Comparison of ENCODE assay signal across 14 mouse cellular contexts in the genomic region with DNA sequence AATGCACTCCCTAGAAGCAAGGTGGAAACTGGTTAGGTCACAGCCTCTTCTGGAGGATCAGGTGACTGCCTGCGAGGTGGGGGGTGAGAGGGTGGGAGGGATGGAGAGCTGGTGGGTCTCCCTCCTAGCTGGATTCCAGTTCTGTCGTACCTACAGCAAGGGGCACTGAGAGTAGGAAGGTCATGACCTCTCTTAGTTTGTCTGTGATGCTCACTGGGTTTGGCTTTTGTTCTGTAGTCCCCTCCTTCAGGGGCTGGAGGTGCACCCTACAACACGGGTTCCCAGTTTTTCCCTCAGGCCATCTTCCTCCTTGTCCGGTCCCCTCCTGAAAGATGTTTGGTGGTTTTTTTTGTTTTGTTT. TPM values are rescaled to one million over a fixed set of nuclear protein-coding genes. Genes with fewer than 3 reads are reported as not detected.
DNase-seq lines count a peak whose midpoint lies in the region; ATAC-seq and TF ChIP-seq lines count a peak whose summit lies in the region.
"Had no signal": no experiment of that assay in that cellular context is flagged by ENCODE, and none has a peak within 500 bp of the region (broad histone marks: within the 10 kb centered on the region; RNA-seq: fewer than 3 reads in every experiment).

No protein-coding gene starts in this region.

- in situ Hi-C loops in ES-E14 (cut with MboI; ENCODE audit: low sequenced_read_pairs in 2 of 2, unreplicated experiment in 2 of 2): no loop called here

- H3K4me1 ChIP-seq in forebrain, postnatal 0 days (ENCODE audit: insufficient read depth): peaks cover 16% of the 10 kb centered on the region
- peaks cover 29% of the 10 kb centered on the region for H3K4me1 ChIP-seq in forebrain, embryonic 13.5 days
- peaks cover 30% of the 10 kb centered on the region for H3K4me1 ChIP-seq in hindbrain, embryonic 13.5 days (replicated peaks)
- H3K4me1 ChIP-seq in hindbrain, embryonic 11.5 days (replicated peaks; ENCODE audit: control insufficient read depth, insufficient read depth, low read length): peaks cover 2% of the 10 kb centered on the region; the same call in 1 of the 2 replicates
- H3K4me1 ChIP-seq in ES-E14 (ENCODE audit: control insufficient read depth in 2 of 2, insufficient read depth in 2 of 2, low read length in 2 of 2, poor library complexity in 1 of 2): peaks cover 2 to 6% of the 10 kb centered on the region in 2 experiments; a peak in 3 of 4 replicates
- peaks cover 27% of the 10 kb centered on the region for H3K4me1 ChIP-seq in hindbrain, embryonic 14.5 days (replicated peaks; ENCODE audit: control insufficient read depth, insufficient read depth, low read length)

- H3K9ac ChIP-seq in forebrain, postnatal 0 days: peak overlapping the region; percentile 99; the same call in 1 of the 2 replicates
- H3K9ac ChIP-seq in forebrain, embryonic 13.5 days: no peak overlapping the region
- H3K9ac ChIP-seq in hindbrain, embryonic 13.5 days: no peak overlapping the region
- no peak overlapping the region for H3K9ac ChIP-seq in hindbrain, embryonic 11.5 days (ENCODE audit: low read depth, low read length)
- no peak overlapping the region for H3K9ac ChIP-seq in ES-E14 (ENCODE audit: insufficient read depth, low read depth, low read length, poor library complexity, severe bottlenecking)
- no peak overlapping the region for H3K9ac ChIP-seq in hindbrain, embryonic 14.5 days

- TF ChIP-seq CTCF in forebrain, postnatal 0 days (IDR thresholded peaks at IDR 0.05; ENCODE audit: low read depth): no peak

- H3K4me3 ChIP-seq in forebrain, postnatal 0 days (ENCODE audit: low read depth, low read length): no peak overlapping the region
- no peak overlapping the region for H3K4me3 ChIP-seq in forebrain, embryonic 13.5 days
- H3K4me3 ChIP-seq in hindbrain, embryonic 13.5 days: no peak overlapping the region
- no peak overlapping the region for H3K4me3 ChIP-seq in hindbrain, embryonic 11.5 days (ENCODE audit: low read depth, low read length)
- no peak overlapping the region; a peak in 1 of 4 replicates for H3K4me3 ChIP-seq in ES-E14 (ENCODE audit: insufficient read depth in 1 of 2, low read depth in 1 of 2, low read length in 2 of 2, poor library complexity in 1 of 2, severe bottlenecking in 1 of 2)
- H3K4me3 ChIP-seq in hindbrain, embryonic 14.5 days (replicated peaks; ENCODE audit: low read length): no peak overlapping the region

- H3K27ac ChIP-seq in forebrain, postnatal 0 days (ENCODE audit: low read depth, low read length): peak overlapping the region; percentile 99
- H3K27ac ChIP-seq in forebrain, embryonic 13.5 days: no peak overlapping the region
- peak overlapping the region; percentile 100; the same call in 1 of the 2 replicates for H3K27ac ChIP-seq in hindbrain, embryonic 13.5 days
- H3K27ac ChIP-seq in hindbrain, embryonic 11.5 days (ENCODE audit: low read depth, low read length): no peak overlapping the region
- H3K27ac ChIP-seq in ES-E14 (ENCODE audit: insufficient read depth, low read depth, low read length, poor library complexity, severe bottlenecking): peak overlapping the region; percentile 42; the same call in 1 of the 2 replicates
- H3K27ac ChIP-seq in hindbrain, embryonic 14.5 days: peak overlapping the region; percentile 99; the same call in 1 of the 2 replicates

- no peaks in the 10 kb centered on the region for H3K27me3 ChIP-seq in forebrain, postnatal 0 days (ENCODE audit: insufficient read depth, low read length)
- no peaks in the 10 kb centered on the region for H3K27me3 ChIP-seq in forebrain, embryonic 13.5 days
- H3K27me3 ChIP-seq in hindbrain, embryonic 13.5 days: no peaks in the 10 kb centered on the region
- H3K27me3 ChIP-seq in hindbrain, embryonic 11.5 days (ENCODE audit: control insufficient read depth, insufficient read depth, low read length): no peaks in the 10 kb centered on the region
- no peaks in the 10 kb centered on the region for H3K27me3 ChIP-seq in hindbrain, embryonic 14.5 days (ENCODE audit: control insufficient read depth, insufficient read depth, low read length)
- H3K27me3 ChIP-seq: midbrain, embryonic 12.5 days had no signal

- WGBS in forebrain, postnatal 0 days: 40% methylated on average over 4 of the region's 4 CpGs
- WGBS in forebrain, embryonic 13.5 days: 29% methylated on average over 4 of the region's 4 CpGs
- 28% methylated on average over 4 of the region's 4 CpGs for WGBS in hindbrain, embryonic 13.5 days
- 25% methylated on average over 4 of the region's 4 CpGs for WGBS in hindbrain, embryonic 11.5 days
- WGBS in hindbrain, embryonic 14.5 days: 24% methylated on average over 4 of the region's 4 CpGs

- H3K9me3 ChIP-seq in forebrain, postnatal 0 days (ENCODE audit: low read length): no peaks in the 10 kb centered on the region
- no peaks in the 10 kb centered on the region for H3K9me3 ChIP-seq in forebrain, embryonic 13.5 days (replicated peaks)
- peaks cover 5% of the 10 kb centered on the region; the same call in 1 of the 2 replicates for H3K9me3 ChIP-seq in hindbrain, embryonic 13.5 days
- H3K9me3 ChIP-seq in hindbrain, embryonic 11.5 days (ENCODE audit: control insufficient read depth, low read length): no peaks in the 10 kb centered on the region
- no peaks in the 10 kb centered on the region for H3K9me3 ChIP-seq in ES-E14 (ENCODE audit: control insufficient read depth, insufficient read depth, low read depth, low read length)
- H3K9me3 ChIP-seq in hindbrain, embryonic 14.5 days (ENCODE audit: control insufficient read depth, low read length): no peaks in the 10 kb centered on the region
- H3K9me3 ChIP-seq: midbrain, embryonic 12.5 days had no signal

- DNase-seq in forebrain, postnatal 0 days: no peak
- DNase-seq in hindbrain, embryonic 11.5 days (ENCODE audit: low spot score): no peak
- DNase-seq in ES-E14 (ENCODE audit: low read depth, low spot score): peak; percentile 47
- no peak for DNase-seq in hindbrain, embryonic 14.5 days (ENCODE audit: low spot score)
- DNase-seq in thymus, postnatal 0 days (ENCODE audit: low spot score): no peak
- DNase-seq in thymus, postnatal 14 days: no peak
- DNase-seq: cerebellum, adult 11 months; gastrocnemius, postnatal 36 days; kidney, postnatal 14 days; right cerebral cortex, adult 18-20 months had no signal

- no peak for ATAC-seq in forebrain, postnatal 0 days
- no peak for ATAC-seq in forebrain, embryonic 13.5 days
- ATAC-seq in hindbrain, embryonic 13.5 days (ENCODE audit: low FRiP score): no peak
- ATAC-seq in hindbrain, embryonic 11.5 days (ENCODE audit: low FRiP score): no peak
- ATAC-seq in hindbrain, embryonic 14.5 days (ENCODE audit: low FRiP score): no peak
- ATAC-seq: intestine, embryonic 16.5 days had no signal

- 0 out of 2 replicates have a peak overlapping the region, but pooled peaks have one; percentile 76 for H3K4me2 ChIP-seq in forebrain, postnatal 0 days (ENCODE audit: low read depth)
- H3K4me2 ChIP-seq in forebrain, embryonic 13.5 days: no peak overlapping the region
- no peak overlapping the region for H3K4me2 ChIP-seq in hindbrain, embryonic 13.5 days
- no peak overlapping the region for H3K4me2 ChIP-seq in hindbrain, embryonic 11.5 days (replicated peaks; ENCODE audit: low read depth, low read length)
- 0 out of 2 replicates have a peak overlapping the region, but pooled peaks have one; percentile 71 for H3K4me2 ChIP-seq in hindbrain, embryonic 14.5 days (replicated peaks)

- H3K36me3 ChIP-seq in forebrain, postnatal 0 days (ENCODE audit: insufficient read depth): no peaks in the 10 kb centered on the region
- no peaks in the 10 kb centered on the region; the same call in 1 of the 2 replicates for H3K36me3 ChIP-seq in forebrain, embryonic 13.5 days (ENCODE audit: poor library complexity, severe bottlenecking)
- H3K36me3 ChIP-seq in hindbrain, embryonic 13.5 days: no peaks in the 10 kb centered on the region
- H3K36me3 ChIP-seq in hindbrain, embryonic 11.5 days (ENCODE audit: control insufficient read depth, insufficient read depth, low read length): no peaks in the 10 kb centered on the region
- H3K36me3 ChIP-seq in ES-E14 (ENCODE audit: control insufficient read depth, insufficient read depth, low read length, poor library complexity, severe bottlenecking): peaks cover 2% of the 10 kb centered on the region; the same call in 1 of the 2 replicates
- H3K36me3 ChIP-seq in hindbrain, embryonic 14.5 days (replicated peaks; ENCODE audit: control insufficient read depth, insufficient read depth): peaks cover 3% of the 10 kb centered on the region; the same call in 1 of the 2 replicates
- H3K36me3 ChIP-seq: midbrain, embryonic 12.5 days had no signal

TF ChIP-seq in ES-E14, 5 proteins besides CTCF, POLR2A, EP300 and RAD21:
- TF ChIP-seq ZC3H11A (IDR thresholded peaks at IDR 0.05; ENCODE audit: borderline replicate concordance, low read depth, low read length) (no peak), CHD2 (IDR thresholded peaks at IDR 0.05; ENCODE audit: low read depth, low read length) (no peak), HCFC1 (IDR thresholded peaks at IDR 0.05; ENCODE audit: borderline replicate concordance, insufficient read depth, low read length) (no peak), MAFK (IDR thresholded peaks at IDR 0.05; ENCODE audit: insufficient read depth, low read depth, low read length) (no peak), ZNF384 (IDR thresholded peaks at IDR 0.05; ENCODE audit: low read depth, low read length) (no peak)

RNA-seq across cellular contexts. Expression of a gene that starts 1.7 kb away (rescaled TPM):
- total RNA-seq in forebrain, postnatal 0 days (2014; rRNA removed): 143 and 178 TPM in 2 replicates
- polyA plus RNA-seq in forebrain, postnatal 0 days (2015; fragmentation: Nextera tagmentation; extraction: Ambion mirVana): 28.8 and 37.2 TPM in 2 replicates
- polyA plus RNA-seq in forebrain, embryonic 13.5 days (2015; fragmentation: Nextera tagmentation; extraction: Ambion mirVana): 32.2 and 34.2 TPM in 2 replicates
- 39.4 and 41.2 TPM in 2 replicates for polyA plus RNA-seq in hindbrain, embryonic 13.5 days (2015; fragmentation: Nextera tagmentation; extraction: Ambion mirVana)
- 46.5 and 50.2 TPM in 2 replicates for polyA plus RNA-seq in hindbrain, embryonic 11.5 days (2014; fragmentation: Nextera tagmentation; extraction: Ambion mirVana)
- 372 and 457 TPM in 2 replicates for total RNA-seq in ES-E14 (2012; rRNA removed)
- polyA plus RNA-seq in hindbrain, embryonic 14.5 days (2014; fragmentation: Nextera tagmentation; extraction: Ambion mirVana): 74.1 and 74.7 TPM in 2 replicates
- 20.2 and 22.6 TPM in 2 replicates for polyA plus RNA-seq in thymus, postnatal 0 days (2015; fragmentation: Nextera tagmentation; extraction: Ambion mirVana)

Comparison
In these comparisons a context has a peak if more than half of its experiments do, and no peak if none do; other contexts are left out.
1. H3K27ac ChIP-seq: peak in forebrain, postnatal 0 days (single experiment), hindbrain, embryonic 13.5 days (single experiment), ES-E14 (single experiment) and hindbrain, embryonic 14.5 days (single experiment); none in forebrain, embryonic 13.5 days (single experiment) and hindbrain, embryonic 11.5 days (single experiment).
2. H3K4me2 ChIP-seq: peak in forebrain, postnatal 0 days (single experiment) and hindbrain, embryonic 14.5 days (single experiment); none in forebrain, embryonic 13.5 days (single experiment), hindbrain, embryonic 13.5 days (single experiment) and hindbrain, embryonic 11.5 days (single experiment).